Mouse (Mus musculus) limb, embryonic 15.5 days (tissue): ENCODE data around the gene Scamp3. TPM values are rescaled to one million over a fixed set of nuclear protein-coding genes. Genes with fewer than 3 reads are reported as not detected.

Experiments
- ATAC-seq: fragments of 200-750 bp; cut with Nextera tagmentation; 2 replicates; pipeline ENCODE4 v1.8.0; 2017; ENCODE audit warnings: low read depth, moderate TSS enrichment; ENCODE audit not compliant: insufficient number of reproducible peaks, low FRiP score, low TSS enrichment
- H3K27ac ChIP-seq: fragments of 300-500 bp; sonication (generic); 2 replicates; pipeline ENCODE4 v1.5.1; 2015; ENCODE audit warnings: moderate library complexity, mild to moderate bottlenecking, inconsistent platforms
- H3K27me3 ChIP-seq: fragments of 300-500 bp; sonication (generic); 2 replicates; pipeline ENCODE4 v1.6.1; 2015; ENCODE audit warnings: inconsistent platforms
- H3K36me3 ChIP-seq: fragments of 300-500 bp; sonication (generic); 2 replicates; pipeline ENCODE4 v1.6.1; 2015; ENCODE audit warnings: inconsistent platforms
- H3K4me1 ChIP-seq: fragments of 300-500 bp; sonication (generic); 2 replicates; pipeline ENCODE4 v1.6.1; 2015; ENCODE audit warnings: inconsistent platforms
- H3K4me2 ChIP-seq: fragments of 300-500 bp; sonication (generic); 2 replicates; pipeline ENCODE4 v1.6.1; 2015; ENCODE audit warnings: mild to moderate bottlenecking, inconsistent platforms
- H3K4me3 ChIP-seq: fragments of 300-500 bp; sonication (generic); 2 replicates; pipeline ENCODE4 v1.5.1; 2015; ENCODE audit warnings: mild to moderate bottlenecking, inconsistent platforms
- H3K9ac ChIP-seq: fragments of 300-500 bp; sonication (generic); 2 replicates; pipeline ENCODE4 v1.6.1; 2015; ENCODE audit warnings: inconsistent platforms
- H3K9me3 ChIP-seq: fragments of 300-500 bp; sonication (generic); 2 replicates; pipeline ENCODE4 v1.6.1; 2016; ENCODE audit warnings: inconsistent platforms
- WGBS: fragments of 180-500 bp; shearing (Covaris S2); methylation state at CpG from one replicate; pipeline ENCODE4 v1.1.7; 2015; 5-methylcytosine and 5-hydroxymethylcytosine counted together
- polyA plus RNA-seq: library from polyadenylated mRNA; unstranded; fragments of >200 nt; fragmentation: Nextera tagmentation; extraction: Ambion mirVana; gene quantifications from 2 replicates; pipeline ENCODE4 v1.2.1, GENCODE M21; 2015

Gene Scamp3
- polyA plus RNA-seq: 101 and 115 TPM in 2 replicates

- no peaks in the 10 kb centered on the region for H3K9me3 ChIP-seq
- peak; percentile 91 for ATAC-seq
- H3K36me3 ChIP-seq: peaks cover 75% of the 10 kb centered on the region
- peaks cover 16% of the 10 kb centered on the region for H3K4me1 ChIP-seq
- peak within 1 kb of the TSS; percentile 79 for H3K4me3 ChIP-seq
- no peaks in the 10 kb centered on the region for H3K27me3 ChIP-seq
- under 1% methylated on average over 43 of the region's 43 CpGs for WGBS
- peak within 1 kb of the TSS; percentile 86 for H3K27ac ChIP-seq
- peak within 1 kb of the TSS; percentile 81 for H3K4me2 ChIP-seq
- peak within 1 kb of the TSS; percentile 85 for H3K9ac ChIP-seq
Measured at GRCm38 (mm10) chr3:89177242-89178106, at the start of gene Scamp3. Gene Scamp3, plus strand, starts transcription at chr3:89177473.

- H3K9me3 ChIP-seq: no peaks in the 10 kb centered on the region
- H3K36me3 ChIP-seq: no peaks in the 10 kb centered on the region
- no peak overlapping the region for H3K27ac ChIP-seq
- H3K4me2 ChIP-seq: no peak overlapping the region
- no peak for ATAC-seq
- no peak overlapping the region for H3K9ac ChIP-seq
- WGBS: 82% methylated on average over 3 of the region's 3 CpGs
- peaks cover 13% of the 10 kb centered on the region; the same call in 1 of the 2 replicates for H3K27me3 ChIP-seq
- H3K4me1 ChIP-seq: peaks cover 5% of the 10 kb centered on the region
- no peak overlapping the region for H3K4me3 ChIP-seq
Measured at GRCm38 (mm10) chr3:89129908-89130307, 47.4 kb upstream of the Scamp3 start.

- no peak overlapping the region for H3K9ac ChIP-seq
Measured at GRCm38 (mm10) chr3:89131816-89132215, 45.5 kb upstream of the Scamp3 start.

GRCm38 (mm10) chr3:89132285-89133062 lies 44.8 kb upstream of the Scamp3 start:
- Histone ChIP-seq H3K4me2 (peak overlapping the region; percentile 64), H3K4me3 (peak overlapping the region; percentile 35), H3K9me3 (no peaks in the 10 kb centered on the region), H3K36me3 (no peaks in the 10 kb centered on the region), H3K9ac (no peak overlapping the region), H3K4me1 (peaks cover 5% of the 10 kb centered on the region), H3K27me3 (peaks cover 13% of the 10 kb centered on the region; the same call in 1 of the 2 replicates), H3K27ac (no peak overlapping the region)
- 0 out of 2 replicates have a peak, but pooled peaks have one; percentile 30 for ATAC-seq
- WGBS: 15% methylated on average over 30 of the region's 30 CpGs

More at GRCm38 (mm10) chr3:89131816-89132215, 45.5 kb upstream of the Scamp3 start:
- no peaks in the 10 kb centered on the region for H3K36me3 ChIP-seq
- 39% methylated on average over 4 of the region's 4 CpGs for WGBS
- H3K4me1 ChIP-seq: peaks cover 5% of the 10 kb centered on the region
- no peak overlapping the region for H3K4me3 ChIP-seq
- no peak overlapping the region for H3K27ac ChIP-seq
- peak overlapping the region; percentile 64; the same call in 1 of the 2 replicates for H3K4me2 ChIP-seq
- H3K9me3 ChIP-seq: no peaks in the 10 kb centered on the region
- peaks cover 13% of the 10 kb centered on the region; the same call in 1 of the 2 replicates for H3K27me3 ChIP-seq
- ATAC-seq: no peak

GRCm38 (mm10) chr3:89133063-89133450 lies 44.2 kb upstream of the Scamp3 start:
- WGBS: 77% methylated on average over 7 of the region's 7 CpGs
- Histone ChIP-seq H3K4me3 (no peak overlapping the region), H3K4me1 (peaks cover 5% of the 10 kb centered on the region)

GRCm38 (mm10) chr3:89133752-89134151 lies 43.5 kb upstream of the Scamp3 start:
- Histone ChIP-seq H3K4me3 (no peak overlapping the region), H3K36me3 (no peaks in the 10 kb centered on the region), H3K4me2 (no peak overlapping the region), H3K9me3 (no peaks in the 10 kb centered on the region), H3K27me3 (peaks cover 13% of the 10 kb centered on the region; the same call in 1 of the 2 replicates), H3K4me1 (peaks cover 5% of the 10 kb centered on the region), H3K9ac (no peak overlapping the region), H3K27ac (no peak overlapping the region)
- 86% methylated on average over 1 of the region's 1 CpGs for WGBS
- no peak for ATAC-seq

More at GRCm38 (mm10) chr3:89133063-89133450, 44.2 kb upstream of the Scamp3 start:
- Histone ChIP-seq H3K36me3 (no peaks in the 10 kb centered on the region), H3K27ac (no peak overlapping the region), H3K4me2 (no peak overlapping the region), H3K9me3 (no peaks in the 10 kb centered on the region), H3K27me3 (peaks cover 13% of the 10 kb centered on the region; the same call in 1 of the 2 replicates), H3K9ac (no peak overlapping the region)
- no peak for ATAC-seq

- no peak within 1 kb of the TSS for H3K9ac ChIP-seq
- no peak within 1 kb of the TSS for H3K4me3 ChIP-seq
- 56% methylated on average over 3 of the region's 3 CpGs for WGBS
- no peak for ATAC-seq
- peaks cover 5% of the 10 kb centered on the region for H3K4me1 ChIP-seq
- H3K9me3 ChIP-seq: no peaks in the 10 kb centered on the region
- H3K27me3 ChIP-seq: peaks cover 13% of the 10 kb centered on the region; the same call in 1 of the 2 replicates
- no peaks in the 10 kb centered on the region for H3K36me3 ChIP-seq
- H3K4me2 ChIP-seq: no peak within 1 kb of the TSS
- no peak within 1 kb of the TSS for H3K27ac ChIP-seq
Measured at GRCm38 (mm10) chr3:89135958-89136357, 41.3 kb upstream of the Scamp3 start, which contains the start of gene Pklr. Gene Pklr, plus strand, starts transcription at chr3:89136142.

GRCm38 (mm10) chr3:89136365-89136764 lies 40.9 kb upstream of the Scamp3 start:
- Histone ChIP-seq H3K4me1 (peaks cover 5% of the 10 kb centered on the region), H3K9ac (no peak overlapping the region), H3K27ac (no peak overlapping the region), H3K4me2 (no peak overlapping the region), H3K4me3 (no peak overlapping the region), H3K9me3 (no peaks in the 10 kb centered on the region), H3K27me3 (peaks cover 13% of the 10 kb centered on the region; the same call in 1 of the 2 replicates), H3K36me3 (no peaks in the 10 kb centered on the region)
- 44% methylated on average over 9 of the region's 9 CpGs for WGBS
- ATAC-seq: no peak

GRCm38 (mm10) chr3:89144821-89145220 lies 32.5 kb upstream of the Scamp3 start:
- ATAC-seq: no peak
- no peak overlapping the region for H3K27ac ChIP-seq
- no peak overlapping the region for H3K4me2 ChIP-seq
- H3K27me3 ChIP-seq: peaks cover 39% of the 10 kb centered on the region
- H3K4me3 ChIP-seq: no peak overlapping the region
- 65% methylated on average over 10 of the region's 10 CpGs for WGBS
- peaks cover 7% of the 10 kb centered on the region for H3K4me1 ChIP-seq
- no peak overlapping the region for H3K9ac ChIP-seq
- no peaks in the 10 kb centered on the region for H3K9me3 ChIP-seq
- no peaks in the 10 kb centered on the region for H3K36me3 ChIP-seq

GRCm38 (mm10) chr3:89145566-89145965 lies 31.7 kb upstream of the Scamp3 start:
- Histone ChIP-seq H3K27ac (no peak overlapping the region), H3K27me3 (peaks cover 46% of the 10 kb centered on the region), H3K9ac (no peak overlapping the region), H3K4me1 (peaks cover 7% of the 10 kb centered on the region), H3K36me3 (no peaks in the 10 kb centered on the region), H3K4me2 (no peak overlapping the region), H3K4me3 (no peak overlapping the region), H3K9me3 (no peaks in the 10 kb centered on the region)
- 28% methylated on average over 8 of the region's 8 CpGs for WGBS
- no peak for ATAC-seq

- no peak for ATAC-seq
- Histone ChIP-seq H3K9ac (0 out of 2 replicates have a peak overlapping the region, but pooled peaks have one; percentile 23), H3K27me3 (peaks cover 54% of the 10 kb centered on the region), H3K27ac (no peak overlapping the region), H3K4me2 (peak overlapping the region; percentile 57), H3K36me3 (no peaks in the 10 kb centered on the region), H3K4me3 (peak overlapping the region; percentile 29), H3K9me3 (no peaks in the 10 kb centered on the region), H3K4me1 (peaks cover 7% of the 10 kb centered on the region)
- 16% methylated on average over 26 of the region's 26 CpGs for WGBS
Measured at GRCm38 (mm10) chr3:89147101-89147978, 29.9 kb upstream of the Scamp3 start.
